Mouse (Mus musculus): ENCODE results near the gene Rpl32. TPM values are rescaled to one million over a fixed set of nuclear protein-coding genes. Genes with fewer than 3 reads are reported as not detected.
A peak's percentile ranks its signal among the peaks of the same experiment; 100 is the strongest.

Gene Rpl32
- total RNA-seq, 1 experiment: 3,173 TPM

- TF ChIP-seq CHD2 (IDR thresholded peaks at IDR 0.05; ENCODE audit: low read depth, low read length): no peak
- TF ChIP-seq ZNF384 (IDR thresholded peaks at IDR 0.05; ENCODE audit: low read depth, low read length): no peak
- no peak for TF ChIP-seq MAFK (IDR thresholded peaks at IDR 0.05; ENCODE audit: insufficient read depth, low read depth, low read length)
- TF ChIP-seq HCFC1 (IDR thresholded peaks at IDR 0.05; ENCODE audit: borderline replicate concordance, insufficient read depth, low read length): no peak
- no peak for TF ChIP-seq ZC3H11A (IDR thresholded peaks at IDR 0.05; ENCODE audit: borderline replicate concordance, low read depth, low read length)
- no peaks in the 10 kb centered on the region for H3K36me3 ChIP-seq (ENCODE audit: control insufficient read depth, insufficient read depth, low read length, poor library complexity, severe bottlenecking)
- no peak overlapping the region for H3K4me3 ChIP-seq (ENCODE audit: insufficient read depth in 1 of 2, low read depth in 1 of 2, low read length in 2 of 2, poor library complexity in 1 of 2, severe bottlenecking in 1 of 2)
- DNase-seq (ENCODE audit: low read depth, low spot score): no peak
- H3K9me3 ChIP-seq (ENCODE audit: control insufficient read depth, insufficient read depth, low read depth, low read length): no peaks in the 10 kb centered on the region
- H3K9ac ChIP-seq (ENCODE audit: insufficient read depth, low read depth, low read length, poor library complexity, severe bottlenecking): no peak overlapping the region
- peak overlapping the region; percentile 46; the same call in 1 of the 2 replicates for H3K27ac ChIP-seq (ENCODE audit: insufficient read depth, low read depth, low read length, poor library complexity, severe bottlenecking)
- in situ Hi-C loops (cut with MboI; ENCODE audit: low sequenced_read_pairs in 2 of 2, unreplicated experiment in 2 of 2): no loop called here
- peaks cover 0 to 29% of the 10 kb centered on the region in 2 experiments; a peak in 3 of 4 replicates for H3K4me1 ChIP-seq (ENCODE audit: control insufficient read depth in 2 of 2, insufficient read depth in 2 of 2, low read length in 2 of 2, poor library complexity in 1 of 2)
These were observed 49.1 kb downstream of the Rpl32 start for GRCm38 (mm10) chr6:115759461-115759860.

GRCm38 (mm10) chr6:115758981-115759435 lies 49.5 kb downstream of the Rpl32 start:
- TF ChIP-seq HCFC1 (IDR thresholded peaks at IDR 0.05; ENCODE audit: borderline replicate concordance, insufficient read depth, low read length) (no peak), ZNF384 (IDR thresholded peaks at IDR 0.05; ENCODE audit: low read depth, low read length) (no peak), MAFK (IDR thresholded peaks at IDR 0.05; ENCODE audit: insufficient read depth, low read depth, low read length) (no peak), CHD2 (IDR thresholded peaks at IDR 0.05; ENCODE audit: low read depth, low read length) (no peak)
- no peak for DNase-seq (ENCODE audit: low read depth, low spot score)
- no peaks in the 10 kb centered on the region for H3K9me3 ChIP-seq (ENCODE audit: control insufficient read depth, insufficient read depth, low read depth, low read length)
- peaks cover 0 to 29% of the 10 kb centered on the region in 2 experiments; a peak in 3 of 4 replicates for H3K4me1 ChIP-seq (ENCODE audit: control insufficient read depth in 2 of 2, insufficient read depth in 2 of 2, low read length in 2 of 2, poor library complexity in 1 of 2)
- no peak overlapping the region for H3K9ac ChIP-seq (ENCODE audit: insufficient read depth, low read depth, low read length, poor library complexity, severe bottlenecking)
- no peak overlapping the region for H3K4me3 ChIP-seq (ENCODE audit: insufficient read depth in 1 of 2, low read depth in 1 of 2, low read length in 2 of 2, poor library complexity in 1 of 2, severe bottlenecking in 1 of 2)
- no peak overlapping the region for H3K27ac ChIP-seq (ENCODE audit: insufficient read depth, low read depth, low read length, poor library complexity, severe bottlenecking)
- no peaks in the 10 kb centered on the region for H3K36me3 ChIP-seq (ENCODE audit: control insufficient read depth, insufficient read depth, low read length, poor library complexity, severe bottlenecking)
- in situ Hi-C loops (cut with MboI; ENCODE audit: low sequenced_read_pairs in 2 of 2, unreplicated experiment in 2 of 2): no loop called here

- Histone ChIP-seq H3K4me3 (ENCODE audit: insufficient read depth in 1 of 2, low read depth in 1 of 2, low read length in 2 of 2, poor library complexity in 1 of 2, severe bottlenecking in 1 of 2) (no peak overlapping the region), H3K36me3 (ENCODE audit: control insufficient read depth, insufficient read depth, low read length, poor library complexity, severe bottlenecking) (no peaks in the 10 kb centered on the region), H3K4me1 (ENCODE audit: control insufficient read depth in 2 of 2, insufficient read depth in 2 of 2, low read length in 2 of 2, poor library complexity in 1 of 2) (peaks cover 0 to 12% of the 10 kb centered on the region in 2 experiments; a peak in 1 of 4 replicates), H3K9me3 (ENCODE audit: control insufficient read depth, insufficient read depth, low read depth, low read length) (no peaks in the 10 kb centered on the region), H3K9ac (ENCODE audit: insufficient read depth, low read depth, low read length, poor library complexity, severe bottlenecking) (no peak overlapping the region), H3K27ac (ENCODE audit: insufficient read depth, low read depth, low read length, poor library complexity, severe bottlenecking) (no peak overlapping the region)
- in situ Hi-C loops (cut with MboI; ENCODE audit: low sequenced_read_pairs in 2 of 2, unreplicated experiment in 2 of 2): no loop called here
- no peak for TF ChIP-seq MAFK (IDR thresholded peaks at IDR 0.05; ENCODE audit: insufficient read depth, low read depth, low read length)
- TF ChIP-seq ZNF384 (IDR thresholded peaks at IDR 0.05; ENCODE audit: low read depth, low read length): no peak
- TF ChIP-seq ZC3H11A (IDR thresholded peaks at IDR 0.05; ENCODE audit: borderline replicate concordance, low read depth, low read length): no peak
- no peak for TF ChIP-seq HCFC1 (IDR thresholded peaks at IDR 0.05; ENCODE audit: borderline replicate concordance, insufficient read depth, low read length)
- no peak for TF ChIP-seq CHD2 (IDR thresholded peaks at IDR 0.05; ENCODE audit: low read depth, low read length)
- DNase-seq (ENCODE audit: low read depth, low spot score): no peak
These were observed 53.0 kb downstream of the Rpl32 start for GRCm38 (mm10) chr6:115755536-115755935.

Other genes with a start within 250 kb of the Rpl32 start
- 0.22 TPM in 1 of 2 replicates, not detected in the other for gene Mkrn2os, start 216.2 kb downstream of the Rpl32 start, total RNA-seq (2012; rRNA removed)
- 17.8 and 22.0 TPM in 2 replicates for gene Mkrn2, start 206.8 kb downstream of the Rpl32 start, total RNA-seq (2012; rRNA removed)
- gene Raf1, start 132.1 kb downstream of the Rpl32 start, total RNA-seq (2012; rRNA removed): 128 and 140 TPM in 2 replicates
- 18.4 and 21.9 TPM in 2 replicates for gene Tmem40, start 46.3 kb downstream of the Rpl32 start, total RNA-seq (2012; rRNA removed)
- 10.7 and 10.8 TPM in 2 replicates for gene Cand2, start 34.2 kb downstream of the Rpl32 start, total RNA-seq (2012; rRNA removed)
- 1.3 and 1.4 TPM in 2 replicates for gene Efcab12, start 29.7 kb upstream of the Rpl32 start, total RNA-seq (2012; rRNA removed)
- gene Mbd4, start 44.6 kb upstream of the Rpl32 start, total RNA-seq (2012; rRNA removed): 15.1 and 18.8 TPM in 2 replicates
- 8.5 and 10.4 TPM in 2 replicates for gene Ift122, start 44.7 kb upstream of the Rpl32 start, total RNA-seq (2012; rRNA removed)
- gene Rho, start 123.0 kb upstream of the Rpl32 start, total RNA-seq (2012; rRNA removed): 0.13 and 0.42 TPM in 2 replicates
- gene H1foo, start 136.2 kb upstream of the Rpl32 start, total RNA-seq (2012; rRNA removed): not detected in 2 replicates
- 2.6 and 8.7 TPM in 2 replicates for gene Plxnd1, start 186.3 kb upstream of the Rpl32 start, total RNA-seq (2012; rRNA removed)

Measured in ES-E14 (cell line).